Mouse (Mus musculus): ENCODE data around the gene Serpinb6c. TPM values are rescaled to one million over a fixed set of nuclear protein-coding genes. Genes with fewer than 3 reads are reported as not detected.

The Serpinb6c gene
- total RNA-seq, 2 experiments from 2014 or later, result 0.36 TPM; not detected in 1

Other genes with a start within 250 kb of the Serpinb6c start
- not detected for gene Serpinb6d, start 244.3 kb downstream of the Serpinb6c start, total RNA-seq (2021)
- not detected for gene Serpinb6e, start 62.3 kb downstream of the Serpinb6c start, total RNA-seq (2021)
- gene Nqo2, start 59.0 kb upstream of the Serpinb6c start, total RNA-seq (2021), result 10 to 100 TPM; 30.1 to 69.5 TPM
- gene Ripk1, start 96.7 kb upstream of the Serpinb6c start, total RNA-seq (2021), result 10 to 100 TPM; 29.9 to 35.4 TPM
- gene Serpinb6a, start 97.1 kb upstream of the Serpinb6c start, total RNA-seq (2021), result 100 to 1,000 TPM; 425 to 528 TPM
- gene Bphl, start 131.9 kb upstream of the Serpinb6c start, total RNA-seq (2021), result 10 to 100 TPM; 89.7 to 98.7 TPM
- 10 to 100 TPM; 24.6 to 42.9 TPM for gene Tubb2a, start 172.3 kb upstream of the Serpinb6c start, total RNA-seq (2021)
- 1 to 10 TPM; 1.4 to 2.2 TPM for gene Tubb2b, start 224.8 kb upstream of the Serpinb6c start, total RNA-seq (2021)

Measured in adrenal gland, postnatal 36 days (tissue).